Mouse (Mus musculus): ENCODE measurements around the gene Gm10300. TPM values are rescaled to one million over a fixed set of nuclear protein-coding genes. Genes with fewer than 3 reads are reported as not detected.

The Gm10300 gene
- total RNA-seq, 1 experiment from 2014 or later: 0.14 TPM

Other genes starting within 250 kb of the Gm10300 start
- 0.27 and 0.44 TPM in 2 replicates for gene Ptpru, start 236.4 kb upstream of the Gm10300 start, total RNA-seq (2017)
- gene Mecr, start 231.2 kb upstream of the Gm10300 start, total RNA-seq (2017): 26.5 and 26.8 TPM in 2 replicates
- 103 and 108 TPM in 2 replicates for gene Srsf4, start 201.1 kb upstream of the Gm10300 start, total RNA-seq (2017)
- gene Tmem200b, start 152.9 kb upstream of the Gm10300 start, total RNA-seq (2017): not detected in 2 replicates
- gene Epb41, start 624 bp downstream of the Gm10300 start, total RNA-seq (2017): 89.1 and 138 TPM in 2 replicates
- not detected in 2 replicates for gene Oprd1, start 69.8 kb downstream of the Gm10300 start, total RNA-seq (2017)
- gene Ythdf2, start 137.6 kb downstream of the Gm10300 start, total RNA-seq (2017): 61.5 and 70.9 TPM in 2 replicates
- gene Gmeb1, start 186.9 kb downstream of the Gm10300 start, total RNA-seq (2017): 23.2 and 26.9 TPM in 2 replicates
- 30.2 and 45.8 TPM in 2 replicates for gene Taf12, start 199.7 kb downstream of the Gm10300 start, total RNA-seq (2017)
- not detected in 2 replicates for gene Rab42, start 228.7 kb downstream of the Gm10300 start, total RNA-seq (2017)

All from common myeloid progenitor, adult 5-6 weeks (primary cell).